Mouse (Mus musculus): ENCODE results near the gene Ctnnbip1. TPM values are rescaled to one million over a fixed set of nuclear protein-coding genes. Genes with fewer than 3 reads are reported as not detected.

Gene Ctnnbip1
- polyA plus RNA-seq, 1 experiment from 2014 or later, result 24.6 TPM

GRCm38 (mm10) chr4:149489415-149490240 lies 28.4 kb upstream of the Ctnnbip1 start:
- Histone ChIP-seq H3K27me3 (replicated peaks; ENCODE audit: control insufficient read depth, insufficient read depth, low read length) (no peaks in the 10 kb centered on the region), H3K9me3 (ENCODE audit: control insufficient read depth, low read length) (no peaks in the 10 kb centered on the region), H3K9ac (ENCODE audit: low read depth, low read length) (no peak overlapping the region), H3K4me2 (no peak overlapping the region), H3K4me3 (ENCODE audit: low read depth, low read length) (no peak overlapping the region), H3K27ac (ENCODE audit: low read depth, low read length) (no peak overlapping the region), H3K36me3 (ENCODE audit: control insufficient read depth, insufficient read depth, low read length) (peaks cover 19% of the 10 kb centered on the region), H3K4me1 (replicated peaks; ENCODE audit: control insufficient read depth, insufficient read depth, low read length) (no peaks in the 10 kb centered on the region; the same call in 1 of the 2 replicates)
- DNase-seq (ENCODE audit: low spot score) (no peak), ATAC-seq (replicated peaks; ENCODE audit: low FRiP score) (no peak)
- WGBS, result 92% methylated on average over 14 of the region's 14 CpGs

GRCm38 (mm10) chr4:149491151-149491550 lies 26.9 kb upstream of the Ctnnbip1 start:
- no peak overlapping the region for H3K4me3 ChIP-seq (ENCODE audit: low read depth, low read length)
- H3K9ac ChIP-seq (ENCODE audit: low read depth, low read length), result no peak overlapping the region
- no peak overlapping the region for H3K4me2 ChIP-seq
- H3K9me3 ChIP-seq (ENCODE audit: control insufficient read depth, low read length), result no peaks in the 10 kb centered on the region
- H3K27ac ChIP-seq (ENCODE audit: low read depth, low read length), result no peak overlapping the region
- H3K36me3 ChIP-seq (ENCODE audit: control insufficient read depth, insufficient read depth, low read length), result peaks cover 28% of the 10 kb centered on the region
- WGBS, result 93% methylated on average over 3 of the region's 3 CpGs
- no peaks in the 10 kb centered on the region for H3K27me3 ChIP-seq (replicated peaks; ENCODE audit: control insufficient read depth, insufficient read depth, low read length)
- ATAC-seq (replicated peaks; ENCODE audit: low FRiP score), result no peak
- H3K4me1 ChIP-seq (replicated peaks; ENCODE audit: control insufficient read depth, insufficient read depth, low read length), result no peaks in the 10 kb centered on the region; the same call in 1 of the 2 replicates
- DNase-seq (ENCODE audit: low spot score), result no peak

GRCm38 (mm10) chr4:149496612-149497011 lies 21.4 kb upstream of the Ctnnbip1 start:
- Histone ChIP-seq H3K9me3 (ENCODE audit: control insufficient read depth, low read length) (no peaks in the 10 kb centered on the region), H3K27me3 (replicated peaks; ENCODE audit: control insufficient read depth, insufficient read depth, low read length) (no peaks in the 10 kb centered on the region), H3K4me2 (no peak overlapping the region), H3K27ac (ENCODE audit: low read depth, low read length) (no peak overlapping the region), H3K4me3 (ENCODE audit: low read depth, low read length) (no peak overlapping the region), H3K4me1 (replicated peaks; ENCODE audit: control insufficient read depth, insufficient read depth, low read length) (no peaks in the 10 kb centered on the region; the same call in 1 of the 2 replicates), H3K9ac (ENCODE audit: low read depth, low read length) (no peak overlapping the region), H3K36me3 (ENCODE audit: control insufficient read depth, insufficient read depth, low read length) (peaks cover 19% of the 10 kb centered on the region)
- DNase-seq (ENCODE audit: low spot score) (no peak), ATAC-seq (replicated peaks; ENCODE audit: low FRiP score) (no peak)
- WGBS, result 87% methylated on average over 2 of the region's 2 CpGs

- ATAC-seq (replicated peaks; ENCODE audit: low FRiP score), result no peak
- Histone ChIP-seq H3K9me3 (ENCODE audit: control insufficient read depth, low read length) (no peaks in the 10 kb centered on the region), H3K4me2 (no peak overlapping the region), H3K4me1 (replicated peaks; ENCODE audit: control insufficient read depth, insufficient read depth, low read length) (no peaks in the 10 kb centered on the region; the same call in 1 of the 2 replicates), H3K36me3 (ENCODE audit: control insufficient read depth, insufficient read depth, low read length) (peaks cover 19% of the 10 kb centered on the region), H3K27ac (ENCODE audit: low read depth, low read length) (no peak overlapping the region), H3K9ac (ENCODE audit: low read depth, low read length) (no peak overlapping the region), H3K4me3 (ENCODE audit: low read depth, low read length) (no peak overlapping the region), H3K27me3 (replicated peaks; ENCODE audit: control insufficient read depth, insufficient read depth, low read length) (no peaks in the 10 kb centered on the region)
- WGBS, result 77% methylated on average over 8 of the region's 8 CpGs
- DNase-seq (ENCODE audit: low spot score), result no peak
Observed at GRCm38 (mm10) chr4:149498901-149499300, 19.1 kb upstream of the Ctnnbip1 start.

GRCm38 (mm10) chr4:149499790-149500189 lies 18.2 kb upstream of the Ctnnbip1 start:
- H3K4me2 ChIP-seq, result no peak overlapping the region
- no peak overlapping the region for H3K4me3 ChIP-seq (ENCODE audit: low read depth, low read length)
- 71% methylated on average over 5 of the region's 5 CpGs for WGBS
- no peaks in the 10 kb centered on the region for H3K27me3 ChIP-seq (replicated peaks; ENCODE audit: control insufficient read depth, insufficient read depth, low read length)
- no peaks in the 10 kb centered on the region; the same call in 1 of the 2 replicates for H3K4me1 ChIP-seq (replicated peaks; ENCODE audit: control insufficient read depth, insufficient read depth, low read length)
- H3K36me3 ChIP-seq (ENCODE audit: control insufficient read depth, insufficient read depth, low read length), result peaks cover 18% of the 10 kb centered on the region
- H3K9ac ChIP-seq (ENCODE audit: low read depth, low read length), result no peak overlapping the region
- ATAC-seq (replicated peaks; ENCODE audit: low FRiP score), result no peak
- DNase-seq (ENCODE audit: low spot score), result no peak
- no peak overlapping the region for H3K27ac ChIP-seq (ENCODE audit: low read depth, low read length)
- no peaks in the 10 kb centered on the region for H3K9me3 ChIP-seq (ENCODE audit: control insufficient read depth, low read length)

- H3K36me3 ChIP-seq (ENCODE audit: control insufficient read depth, insufficient read depth, low read length), result no peaks in the 10 kb centered on the region
- no peaks in the 10 kb centered on the region for H3K27me3 ChIP-seq (replicated peaks; ENCODE audit: control insufficient read depth, insufficient read depth, low read length)
- no peak overlapping the region for H3K4me2 ChIP-seq
- no peak for DNase-seq (ENCODE audit: low spot score)
- H3K9me3 ChIP-seq (ENCODE audit: control insufficient read depth, low read length), result no peaks in the 10 kb centered on the region
- WGBS, result 82% methylated on average over 5 of the region's 5 CpGs
- no peak overlapping the region for H3K9ac ChIP-seq (ENCODE audit: low read depth, low read length)
- H3K27ac ChIP-seq (ENCODE audit: low read depth, low read length), result no peak overlapping the region
- ATAC-seq (replicated peaks; ENCODE audit: low FRiP score), result no peak
- H3K4me1 ChIP-seq (replicated peaks; ENCODE audit: control insufficient read depth, insufficient read depth, low read length), result no peaks in the 10 kb centered on the region
- no peak overlapping the region for H3K4me3 ChIP-seq (ENCODE audit: low read depth, low read length)
Observed at GRCm38 (mm10) chr4:149504363-149504762, 13.7 kb upstream of the Ctnnbip1 start.

- Histone ChIP-seq H3K4me1 (replicated peaks; ENCODE audit: control insufficient read depth, insufficient read depth, low read length) (no peaks in the 10 kb centered on the region), H3K36me3 (ENCODE audit: control insufficient read depth, insufficient read depth, low read length) (no peaks in the 10 kb centered on the region), H3K4me3 (ENCODE audit: low read depth, low read length) (no peak overlapping the region), H3K9me3 (ENCODE audit: control insufficient read depth, low read length) (no peaks in the 10 kb centered on the region), H3K9ac (ENCODE audit: low read depth, low read length) (no peak overlapping the region), H3K27ac (ENCODE audit: low read depth, low read length) (no peak overlapping the region), H3K27me3 (replicated peaks; ENCODE audit: control insufficient read depth, insufficient read depth, low read length) (no peaks in the 10 kb centered on the region), H3K4me2 (no peak overlapping the region)
- ATAC-seq (replicated peaks; ENCODE audit: low FRiP score) (no peak), DNase-seq (ENCODE audit: low spot score) (no peak)
- 23% methylated on average over 3 of the region's 3 CpGs for WGBS
Observed at GRCm38 (mm10) chr4:149504858-149505257, 13.2 kb upstream of the Ctnnbip1 start.

- H3K4me1 ChIP-seq (replicated peaks; ENCODE audit: control insufficient read depth, insufficient read depth, low read length), result no peaks in the 10 kb centered on the region
- no peaks in the 10 kb centered on the region for H3K9me3 ChIP-seq (ENCODE audit: control insufficient read depth, low read length)
- no peak for DNase-seq (ENCODE audit: low spot score)
- H3K27me3 ChIP-seq (replicated peaks; ENCODE audit: control insufficient read depth, insufficient read depth, low read length), result no peaks in the 10 kb centered on the region
- H3K36me3 ChIP-seq (ENCODE audit: control insufficient read depth, insufficient read depth, low read length), result no peaks in the 10 kb centered on the region
- no peak overlapping the region for H3K27ac ChIP-seq (ENCODE audit: low read depth, low read length)
- 76% methylated on average over 14 of the region's 15 CpGs for WGBS
- no peak overlapping the region for H3K9ac ChIP-seq (ENCODE audit: low read depth, low read length)
- H3K4me3 ChIP-seq (ENCODE audit: low read depth, low read length), result no peak overlapping the region
- no peak for ATAC-seq (replicated peaks; ENCODE audit: low FRiP score)
- H3K4me2 ChIP-seq, result no peak overlapping the region
Observed at GRCm38 (mm10) chr4:149505261-149505967, 12.6 kb upstream of the Ctnnbip1 start.

All from liver, embryonic 11.5 days (tissue).